Mouse (Mus musculus) lung, adult 2 months (tissue): ENCODE measurements around the gene Fuca1.

Experiments used
- CTCF ChIP-seq: fragments of 200-500 bp; IDR thresholded peaks from 2 replicates; pipeline ENCODE4 v1.5.1; 2011; ENCODE audit warnings: mild to moderate bottlenecking, low read length, control low read depth; ENCODE audit not compliant: insufficient read depth
- POLR2A ChIP-seq: fragments of 200-500 bp; IDR thresholded peaks from 2 replicates; pipeline ENCODE4 v1.6.1; 2011; ENCODE audit warnings: low read depth, mild to moderate bottlenecking, control low read depth, low read length, borderline replicate concordance; ENCODE audit errors: extremely low read depth

DNA sequence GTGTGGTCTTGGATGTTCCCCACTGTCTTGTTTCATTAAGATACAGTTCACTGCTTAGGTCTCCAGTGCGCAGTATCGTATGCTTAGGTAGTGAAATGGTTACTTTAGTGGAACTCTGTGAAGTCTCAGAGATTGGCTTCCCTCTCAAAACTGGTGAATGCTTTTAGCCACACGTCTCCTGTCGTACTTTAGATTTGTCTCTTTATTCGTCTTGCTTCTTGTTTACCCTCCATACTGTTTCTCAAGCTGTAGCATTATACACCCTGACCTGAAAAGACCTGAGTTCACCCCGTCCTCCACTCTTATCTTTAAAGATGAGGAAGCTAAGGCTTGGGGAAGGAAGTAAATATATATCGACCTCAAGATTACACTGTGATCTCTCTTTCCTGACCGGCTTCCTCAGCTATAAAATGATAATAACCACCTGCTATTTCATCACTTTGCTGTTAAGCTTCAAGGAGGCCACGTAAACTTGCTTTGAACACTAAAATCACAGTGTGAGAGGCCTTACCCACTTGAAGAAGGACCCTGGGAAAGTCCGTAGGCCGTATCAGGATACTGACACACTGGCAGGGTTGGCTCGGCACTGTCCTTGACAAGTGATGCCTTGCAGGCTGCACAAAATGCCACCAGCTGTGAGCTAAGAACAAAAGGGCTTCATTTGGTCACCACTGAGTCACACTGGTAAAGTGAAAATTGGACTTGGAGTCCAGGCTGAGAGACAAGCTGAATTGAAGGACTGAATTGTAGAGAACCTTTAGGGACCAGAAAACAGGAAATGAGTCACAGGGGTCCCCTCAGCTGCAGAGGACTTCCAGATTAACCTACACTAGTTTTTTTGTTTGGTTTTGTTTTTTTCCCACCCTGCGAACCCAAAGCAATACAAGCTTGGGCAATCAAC, 52.6 kb downstream of the Fuca1 start:
- TF ChIP-seq CTCF (no peak), POLR2A (no peak)
